Mouse (Mus musculus): ENCODE results near the gene S100a4.
A peak's percentile ranks its signal among the peaks of the same experiment; 100 is the strongest.

S100a4 gene

GRCm38 (mm10) chr3:90626266-90627021, 22.9 kb downstream of the S100a4 start:
- DNase-seq (ENCODE audit: low spot score), result no peak

GRCm38 (mm10) chr3:90627366-90627765, 23.8 kb downstream of the S100a4 start:
- DNase-seq (ENCODE audit: low spot score), result no peak

DNA sequence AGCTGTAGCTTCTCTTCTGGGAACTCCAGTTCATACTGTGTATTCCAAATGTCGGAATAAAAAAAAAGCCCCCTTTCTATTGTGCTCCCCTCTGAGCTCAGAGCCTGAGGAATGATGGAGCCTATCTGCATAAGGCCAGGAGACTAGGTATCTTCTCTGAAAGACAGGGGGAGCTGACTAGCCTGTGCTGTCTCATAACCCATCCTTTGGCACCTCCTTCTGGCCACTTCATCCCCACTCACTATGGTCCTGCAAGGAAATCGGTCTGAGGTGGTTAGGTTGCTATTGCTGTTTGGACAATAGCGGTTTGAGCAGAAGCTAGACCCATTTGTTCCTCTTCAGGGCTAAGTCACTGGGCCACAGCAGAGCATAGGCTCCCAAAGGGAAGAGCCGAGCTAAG, 24.2 kb downstream of the S100a4 start:
- peak; percentile 74 for DNase-seq (ENCODE audit: low spot score)

DNA sequence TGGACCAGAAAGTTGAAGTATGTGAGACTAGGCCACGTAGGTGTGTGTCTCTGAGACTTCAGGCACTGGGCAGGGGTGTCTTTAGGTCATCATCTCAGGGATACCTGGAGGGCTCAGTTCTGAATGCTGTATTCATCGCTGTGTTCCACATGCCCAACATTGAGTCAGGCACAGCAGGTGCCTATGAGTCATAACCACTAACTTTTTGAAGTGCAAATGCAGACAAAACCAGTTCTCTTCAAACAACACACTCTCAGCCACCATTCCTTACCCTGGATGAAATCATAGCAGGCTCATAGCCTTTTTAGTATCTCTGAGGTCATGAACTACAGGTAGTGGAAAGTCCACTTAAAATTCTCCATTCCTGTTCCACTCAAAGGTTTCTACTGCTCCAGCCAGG, 25.7 kb downstream of the S100a4 start:
- no peak for DNase-seq (ENCODE audit: low spot score)

DNA sequence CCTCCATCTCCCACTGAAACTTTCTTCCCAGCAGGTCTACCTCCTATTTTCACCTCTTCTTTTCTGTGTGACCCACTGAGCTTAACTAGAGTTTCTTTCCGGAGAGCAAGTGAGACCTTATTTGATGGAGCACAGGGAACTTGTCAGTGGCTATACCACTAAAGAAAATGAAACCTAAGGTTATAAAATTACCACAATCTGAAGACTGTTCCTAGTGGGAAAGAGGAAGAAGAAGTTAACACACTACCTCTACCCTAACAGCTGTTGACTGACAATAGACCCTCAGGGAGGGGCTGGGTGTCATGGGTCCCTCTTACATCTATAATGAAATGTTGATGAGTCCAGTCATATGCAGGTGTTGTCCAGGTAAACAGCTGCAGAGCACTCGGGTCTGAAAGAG, 28.4 kb downstream of the S100a4 start:
- DNase-seq (ENCODE audit: low spot score), result no peak

GRCm38 (mm10) chr3:90638511-90639275, 35.1 kb downstream of the S100a4 start:
- DNase-seq (ENCODE audit: low spot score), result no peak

GRCm38 (mm10) chr3:90639511-90640154, 36.1 kb downstream of the S100a4 start:
- no peak for DNase-seq (ENCODE audit: low spot score)

DNA sequence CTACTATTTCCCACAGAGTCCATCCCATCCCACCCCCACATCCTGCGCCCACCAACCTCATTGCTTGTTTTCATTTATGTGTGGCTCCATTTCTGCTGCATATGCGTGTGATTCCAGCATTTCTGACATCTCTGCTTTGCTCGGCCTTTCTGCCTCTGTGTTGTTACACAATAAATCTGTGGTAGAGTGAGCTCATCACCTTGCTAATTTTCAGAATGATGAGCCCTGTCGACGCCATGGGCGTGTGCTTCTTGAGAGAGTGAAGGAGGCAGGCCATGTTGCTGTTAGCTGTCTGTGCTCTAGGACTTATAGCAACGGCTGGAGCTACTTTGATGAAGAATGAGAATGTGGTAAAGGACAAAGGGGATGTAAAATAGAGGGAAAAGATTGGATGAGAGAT, 37.4 kb downstream of the S100a4 start:
- DNase-seq (ENCODE audit: low spot score), result no peak

GRCm38 (mm10) chr3:90644220-90644619, 40.6 kb downstream of the S100a4 start:
- no peak for DNase-seq (ENCODE audit: low spot score)

- no peak for DNase-seq (ENCODE audit: low spot score)
Observed at GRCm38 (mm10) chr3:90647291-90647690, 43.7 kb downstream of the S100a4 start.

- DNase-seq (ENCODE audit: low spot score), result no peak
Observed at GRCm38 (mm10) chr3:90648981-90649380, 45.4 kb downstream of the S100a4 start.

- no peak for DNase-seq (ENCODE audit: low spot score)
Observed at GRCm38 (mm10) chr3:90649832-90650231, 46.3 kb downstream of the S100a4 start.

DNA sequence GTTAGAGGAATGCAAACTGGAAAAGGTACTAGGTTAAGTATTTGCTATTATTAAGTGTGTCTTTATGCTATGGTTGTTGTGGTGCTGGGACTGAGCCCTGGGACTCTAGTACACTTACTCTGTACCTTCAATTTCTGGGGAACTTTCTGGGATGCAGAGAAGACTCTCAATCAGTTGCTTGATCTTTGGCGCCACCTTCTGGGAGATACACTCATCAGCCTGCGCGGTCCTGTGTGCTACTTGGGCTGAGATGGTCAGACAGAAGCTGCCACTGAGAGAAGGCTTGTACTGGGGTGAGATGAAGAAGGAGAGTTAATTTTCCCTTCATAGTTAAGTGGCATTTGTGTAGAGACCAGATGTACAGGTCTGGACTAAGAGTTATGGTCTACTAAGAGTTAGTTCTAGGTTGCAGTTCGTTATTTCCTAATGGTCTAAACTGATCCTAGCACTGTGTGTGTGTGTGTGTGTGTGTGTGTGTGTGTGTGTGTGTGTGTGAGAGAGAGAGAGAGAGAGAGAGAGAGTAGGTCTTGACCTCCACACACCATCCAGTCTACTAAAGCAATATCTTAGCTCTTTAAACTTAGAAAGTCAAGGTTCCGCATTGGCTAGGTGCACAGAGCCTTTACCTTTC, 49.4 kb downstream of the S100a4 start:
- peak; percentile 93 for DNase-seq (ENCODE audit: low spot score)

DNA sequence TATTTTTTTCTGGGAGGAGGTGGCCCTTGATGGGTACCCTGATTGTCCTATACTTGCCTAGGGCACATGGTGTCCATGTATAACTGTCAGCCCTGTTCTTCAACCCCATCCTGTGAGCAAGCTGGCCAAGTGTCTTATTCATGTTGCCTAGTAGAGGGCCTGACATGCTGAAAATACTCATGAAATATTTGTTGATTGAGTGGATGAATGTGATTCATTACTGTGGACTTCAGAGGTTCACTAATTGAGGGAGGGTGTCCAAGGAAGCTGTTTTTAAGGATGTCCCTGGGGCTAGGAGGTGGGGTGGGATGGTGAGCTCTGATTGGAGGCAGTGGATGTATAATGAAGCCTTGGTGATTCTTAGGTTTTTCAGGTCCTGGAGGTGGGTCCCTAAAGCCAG, 50.1 kb downstream of the S100a4 start, which contains the start of gene S100a7a:
Gene S100a7a (plus strand): TSS at position 301 of the 400 bp plus-strand sequence.
- DNase-seq (ENCODE audit: low spot score), result no peak

All from MN1 (cell line).